Mouse (Mus musculus): Measurements from ENCODE around the gene Gm43191.
"Not testable (repeated sequence)": the region's sequence is repeated elsewhere in the genome, so short reads cannot be mapped to it uniquely, and the experiment has no call there.

Gene Gm43191

GRCm38 (mm10) chr3:116661288-116661869 is 19.7 kb downstream of the Gm43191 start:
- no peak for DNase-seq

DNA sequence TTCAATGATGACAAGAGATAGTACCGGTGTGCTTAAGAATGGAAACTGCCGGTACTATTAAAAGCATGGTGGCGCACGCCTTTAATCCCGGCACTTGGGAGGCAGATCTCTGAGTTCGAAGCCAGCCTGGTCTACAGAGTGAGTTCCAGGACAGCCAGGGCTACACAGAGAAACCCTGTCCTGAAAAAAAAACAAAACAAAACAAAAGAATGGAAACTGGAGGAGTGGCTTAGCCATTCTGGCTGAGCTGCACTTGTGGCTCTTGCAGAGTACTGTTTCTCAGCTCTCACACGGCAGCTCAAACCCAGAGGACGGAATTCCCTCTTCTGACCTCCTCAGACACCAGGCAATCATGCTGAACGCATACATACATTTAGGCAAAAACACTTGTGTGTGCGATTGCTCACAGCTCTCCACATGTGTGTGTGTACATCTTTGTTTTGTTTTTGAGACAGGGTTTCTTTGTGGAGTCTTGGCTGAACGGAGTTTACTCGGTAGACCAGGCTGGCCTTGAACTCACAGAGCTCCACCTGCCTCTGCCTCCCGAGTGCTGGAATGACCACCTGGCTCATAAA is 21.1 kb downstream of the Gm43191 start:
- no peak for DNase-seq

DNA sequence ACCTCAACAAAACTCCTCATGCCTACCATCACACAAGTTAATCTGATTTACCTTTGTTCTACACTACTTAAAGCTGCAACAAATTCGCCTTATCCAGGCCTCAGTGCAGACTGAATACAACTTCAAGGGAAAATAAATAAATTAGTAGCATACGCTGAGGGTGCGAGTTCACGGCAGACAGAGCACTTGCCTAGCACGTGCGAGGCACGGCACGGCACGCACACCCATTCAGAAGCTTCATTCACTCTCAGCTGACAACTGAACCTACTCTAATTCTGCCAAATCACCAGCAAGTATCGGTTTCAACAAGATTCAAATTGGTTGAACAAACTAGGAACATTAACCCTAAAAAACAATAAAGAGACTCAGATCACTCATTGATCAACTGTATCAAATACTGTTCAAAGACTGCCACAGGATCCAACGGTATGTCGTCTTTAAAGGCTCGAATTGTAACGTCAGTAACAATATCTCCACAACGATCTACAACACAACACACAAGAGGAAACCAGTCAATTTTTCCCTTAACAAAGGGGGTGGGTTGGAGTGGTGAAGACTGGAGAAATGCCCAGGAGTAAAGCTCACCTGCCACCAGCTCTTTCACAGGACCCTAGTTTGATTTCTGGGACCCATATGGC is 22.0 kb downstream of the Gm43191 start:
- DNase-seq = no peak

DNA sequence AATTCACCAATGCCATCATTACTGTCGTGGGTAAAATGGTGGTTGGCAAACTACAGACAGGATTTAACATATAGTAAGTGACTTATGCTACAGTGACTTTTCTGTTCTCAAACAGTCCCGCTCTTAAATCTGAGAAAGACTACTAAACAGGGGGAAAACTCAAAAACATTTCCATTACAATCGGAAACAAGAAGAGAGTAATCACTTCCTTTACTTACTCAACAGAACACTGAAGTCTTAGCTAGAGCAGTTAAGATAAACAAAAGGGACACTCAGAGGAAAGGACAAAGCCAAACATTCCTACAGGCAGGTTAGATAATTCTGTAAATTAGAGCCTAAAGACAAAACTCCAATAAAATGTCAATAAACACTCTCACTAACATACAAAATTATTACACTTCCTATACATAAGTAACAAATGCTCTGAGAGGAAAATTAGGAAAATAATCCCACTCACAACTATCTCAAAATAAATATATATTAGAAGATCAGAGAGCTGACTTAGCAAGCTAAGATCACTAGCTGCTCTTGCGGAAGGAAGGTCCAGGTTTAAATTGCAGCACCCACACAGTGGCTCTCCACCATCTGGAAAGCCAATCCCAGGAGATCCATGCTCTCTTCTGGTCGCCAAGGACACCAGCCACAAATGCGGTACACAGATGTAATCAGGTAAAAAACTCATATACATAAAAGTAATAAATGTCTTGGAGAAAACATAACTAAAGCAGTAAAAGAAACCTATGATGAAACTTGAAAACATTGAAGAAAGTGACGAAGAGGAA is 24.7 kb downstream of the Gm43191 start:
- no peak for DNase-seq

- not testable (repeated sequence) for DNase-seq
These were observed 27.0 kb downstream of the Gm43191 start for GRCm38 (mm10) chr3:116654051-116654450.

DNA sequence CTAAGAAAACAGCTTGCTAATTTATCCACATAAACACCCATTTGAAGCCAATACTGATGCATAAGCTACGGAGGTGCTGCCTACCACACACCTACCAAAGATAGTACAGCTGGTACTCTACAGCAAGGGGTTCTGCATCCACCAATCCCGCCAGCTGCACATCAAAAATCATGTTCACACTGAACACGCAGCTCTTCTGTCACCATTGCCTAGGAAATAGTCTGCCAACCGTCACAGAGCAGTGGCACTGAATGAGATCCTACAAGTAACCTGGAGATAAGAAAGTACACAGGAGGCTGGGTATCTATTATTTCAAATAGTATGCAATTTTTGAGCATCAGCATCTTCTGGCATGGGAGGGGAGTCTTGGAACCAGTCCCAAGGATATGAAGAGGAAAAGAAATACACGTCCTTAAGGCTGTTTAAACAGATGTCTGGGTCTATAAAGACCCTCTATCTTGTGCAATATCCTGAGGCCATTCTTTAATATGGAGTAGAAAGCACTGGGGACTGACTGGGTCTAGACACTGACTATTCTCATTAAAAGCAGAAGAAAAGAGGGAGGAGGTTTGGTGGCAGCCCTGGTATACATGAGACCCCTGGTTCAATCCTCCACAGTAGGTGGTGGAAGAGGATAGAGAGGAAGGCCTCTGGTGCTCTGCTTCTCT is 27.6 kb downstream of the Gm43191 start:
- no peak for DNase-seq

DNA sequence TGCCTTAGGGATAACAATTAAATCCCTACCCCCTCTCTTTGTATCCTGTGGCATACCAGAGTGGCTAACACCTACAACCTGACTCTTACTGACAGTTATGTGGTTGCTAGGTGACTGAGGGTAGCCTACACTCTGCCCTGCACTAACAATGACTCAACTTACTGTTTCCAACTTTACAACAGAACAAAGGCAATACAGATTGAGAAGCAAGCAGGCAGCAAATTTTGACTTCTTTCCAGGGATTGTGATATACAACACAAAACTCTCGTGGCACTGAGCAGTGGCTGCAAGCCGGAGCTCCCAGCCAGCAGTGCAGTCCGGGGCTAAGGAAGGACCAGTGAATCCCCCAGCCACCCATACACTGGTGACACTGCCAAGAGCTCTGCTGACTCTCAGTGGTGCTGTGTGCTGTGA is 29.0 kb downstream of the Gm43191 start:
- DNase-seq = no peak

- no peak for DNase-seq
These were observed 30.4 kb downstream of the Gm43191 start for GRCm38 (mm10) chr3:116650698-116651097.

DNA sequence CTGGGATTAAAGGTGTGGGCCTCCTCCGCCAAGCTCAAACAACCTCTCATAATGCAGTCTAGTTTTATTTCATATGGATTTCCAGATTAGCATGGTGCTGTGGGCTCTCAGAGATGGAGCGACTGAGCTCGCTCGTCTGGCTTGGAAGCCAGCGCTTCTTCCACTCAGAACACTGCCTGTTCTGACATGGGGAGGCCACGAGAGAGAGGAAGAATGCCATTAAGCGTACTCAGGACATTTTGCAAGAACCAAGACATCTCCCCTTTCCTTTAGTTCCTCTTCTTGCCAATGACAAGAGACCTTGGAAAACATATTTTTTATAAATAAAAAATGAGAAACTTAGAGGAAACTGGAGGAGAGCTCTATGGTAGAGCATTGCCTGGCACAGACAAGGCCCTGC is 32.3 kb downstream of the Gm43191 start:
- DNase-seq = no peak

- no peak for DNase-seq
These were observed 34.7 kb downstream of the Gm43191 start for GRCm38 (mm10) chr3:116646387-116646786.

DNA sequence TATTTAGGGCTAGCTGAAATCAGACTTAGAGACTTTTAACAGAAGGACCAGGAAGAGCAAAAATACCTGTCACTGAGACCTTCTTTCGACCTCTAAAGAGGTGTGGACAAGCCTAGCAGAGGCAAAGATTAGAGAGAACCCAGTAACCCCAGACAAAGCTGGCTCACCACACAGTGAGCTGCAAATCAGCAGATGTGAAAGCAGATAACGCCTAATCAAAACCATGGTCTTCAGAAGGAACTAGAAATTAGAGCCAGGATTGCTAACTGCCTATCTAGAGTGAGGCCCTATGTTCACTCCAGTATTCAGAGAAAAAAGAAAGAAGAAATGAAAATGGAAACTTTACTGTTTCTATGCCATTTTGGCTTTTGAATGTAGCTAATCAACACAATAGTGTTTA is 38.7 kb downstream of the Gm43191 start:
- no peak for DNase-seq

- DNase-seq = no peak
These were observed 39.2 kb downstream of the Gm43191 start for GRCm38 (mm10) chr3:116641811-116642371.

DNA sequence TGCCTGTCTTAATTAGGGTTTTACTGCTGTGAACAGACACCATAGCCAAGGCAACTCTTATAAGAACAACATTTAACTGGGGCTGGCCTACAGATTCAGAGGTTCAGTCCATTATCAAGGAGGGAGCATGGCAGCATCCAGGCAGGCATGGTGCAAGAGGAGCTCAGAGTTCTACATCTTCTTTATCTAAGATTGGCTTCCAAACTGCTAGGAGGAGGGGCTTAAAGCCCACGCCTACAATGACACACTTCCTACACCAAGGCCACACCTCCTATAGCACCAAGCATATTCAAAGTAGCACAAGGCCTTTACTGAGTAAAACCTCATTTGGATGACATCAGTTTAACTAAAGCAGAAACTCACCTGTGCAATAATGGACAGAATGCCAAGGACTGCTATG is 41.0 kb downstream of the Gm43191 start:
- no peak for DNase-seq

- DNase-seq = no peak
These were observed 42.5 kb downstream of the Gm43191 start for GRCm38 (mm10) chr3:116638572-116638971.

- no peak for DNase-seq
These were observed 43.2 kb downstream of the Gm43191 start for GRCm38 (mm10) chr3:116637693-116638476.

GRCm38 (mm10) chr3:116635799-116636198 is 45.3 kb downstream of the Gm43191 start:
- DNase-seq = no peak

- DNase-seq = no peak
These were observed 46.2 kb downstream of the Gm43191 start for GRCm38 (mm10) chr3:116634853-116635252.

GRCm38 (mm10) chr3:116634091-116634490 is 47.0 kb downstream of the Gm43191 start:
- no peak for DNase-seq

DNA sequence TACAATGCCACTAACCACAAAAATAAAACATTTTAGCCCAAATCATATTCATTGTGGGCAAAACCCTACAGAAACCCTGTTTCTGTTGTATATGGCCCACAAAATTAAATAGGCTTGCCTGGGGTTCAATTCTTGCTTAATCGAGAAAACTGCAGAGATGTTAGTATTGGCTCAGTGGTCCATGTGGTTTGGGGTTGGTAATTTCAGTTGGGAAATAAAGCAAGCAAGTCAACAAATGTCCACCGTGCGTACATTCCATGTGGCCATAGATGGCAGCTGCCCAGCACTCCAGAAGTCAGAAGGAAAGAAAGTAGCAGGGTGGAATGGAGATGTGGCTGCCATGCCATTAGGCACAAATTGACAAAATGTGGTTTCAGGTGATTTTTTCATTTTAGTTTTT is 48.1 kb downstream of the Gm43191 start:
- no peak for DNase-seq

GRCm38 (mm10) chr3:116631459-116631858 is 49.6 kb downstream of the Gm43191 start:
- DNase-seq = no peak

GRCm38 (mm10) chr3:116622641-116623040 is 58.4 kb downstream of the Gm43191 start:
- DNase-seq = no peak

All from kidney, postnatal 25 days (tissue).